Mouse (Mus musculus): ENCODE data around the gene Ccl20.

DNA sequence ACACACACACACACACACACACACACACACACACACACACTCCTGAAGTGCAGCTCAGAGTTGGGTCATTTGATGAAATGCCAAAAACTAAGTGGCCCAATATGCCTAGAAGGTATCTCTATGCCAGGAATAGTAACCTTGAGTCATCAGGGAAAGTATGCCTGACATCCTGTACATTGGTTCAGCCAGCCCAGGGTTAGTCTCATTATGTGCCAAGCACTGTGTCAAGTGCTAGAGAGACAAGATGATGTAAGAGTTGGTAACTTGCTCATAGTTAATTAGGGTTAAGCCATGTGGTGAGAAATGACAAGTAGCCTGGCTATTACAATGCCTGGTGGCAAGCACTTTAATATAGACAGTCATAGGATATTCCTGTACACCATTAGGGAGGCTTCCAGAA is 3.3 kb downstream of the Ccl20 start:
- TF ChIP-seq CTCF (IDR thresholded peaks at IDR 0.05; ENCODE audit: low read depth, low read length) (no peak), POLR2A (IDR thresholded peaks at IDR 0.05; ENCODE audit: borderline replicate concordance, low read depth, low read length) (no peak)

All from bone marrow macrophage, adult 2 months (primary cell).